Mouse (Mus musculus) midbrain, embryonic 15.5 days (tissue): ENCODE measurements around the gene Nab2. TPM values are rescaled to one million over a fixed set of nuclear protein-coding genes. Genes with fewer than 3 reads are reported as not detected.

Experiments used
- ATAC-seq: fragments of 200-750 bp; cut with Nextera tagmentation; replicated peaks from 2 replicates; pipeline ENCODE4 v1.8.0; 2017; ENCODE audit warnings: moderate TSS enrichment
- H3K27ac ChIP-seq: fragments of 300-500 bp; sonication (generic); 2 replicates; pipeline ENCODE4 v1.5.1; 2015; ENCODE audit warnings: mild to moderate bottlenecking, inconsistent platforms
- H3K27me3 ChIP-seq: fragments of 300-500 bp; sonication (generic); replicated peaks from 2 replicates; pipeline ENCODE4 v1.6.1; 2015; ENCODE audit warnings: inconsistent platforms
- H3K36me3 ChIP-seq: fragments of 300-500 bp; sonication (generic); replicated peaks from 2 replicates; pipeline ENCODE4 v1.6.1; 2015; ENCODE audit warnings: inconsistent platforms
- H3K4me1 ChIP-seq: fragments of 300-500 bp; sonication (generic); 2 replicates; pipeline ENCODE4 v1.6.1; 2015; ENCODE audit warnings: inconsistent platforms
- H3K4me2 ChIP-seq: fragments of 300-500 bp; sonication (generic); 2 replicates; pipeline ENCODE4 v1.6.1; 2015; ENCODE audit warnings: inconsistent platforms, mild to moderate bottlenecking, moderate library complexity
- H3K4me3 ChIP-seq: fragments of 300-500 bp; sonication (generic); 2 replicates; pipeline ENCODE4 v1.5.1; 2015; ENCODE audit warnings: mild to moderate bottlenecking, inconsistent platforms
- H3K9ac ChIP-seq: fragments of 300-500 bp; sonication (generic); 2 replicates; pipeline ENCODE4 v1.6.1; 2015; ENCODE audit warnings: mild to moderate bottlenecking, inconsistent platforms
- H3K9me3 ChIP-seq: fragments of 300-500 bp; sonication (generic); 2 replicates; pipeline ENCODE4 v1.6.1; 2016; ENCODE audit warnings: inconsistent platforms
- WGBS: fragments of 180-500 bp; shearing (Covaris S2); methylation state at CpG from one replicate; pipeline ENCODE4 v1.1.7; 2015; ENCODE audit warnings: mixed read lengths; 5-methylcytosine and 5-hydroxymethylcytosine counted together
- polyA plus RNA-seq: library from polyadenylated mRNA; unstranded; fragments of >200 nt; fragmentation: Nextera tagmentation; extraction: Ambion mirVana; gene quantifications from 2 replicates; pipeline ENCODE4 v1.2.1, GENCODE M21; 2015

The Nab2 gene
- 1.9 and 2.6 TPM in 2 replicates for polyA plus RNA-seq

- ATAC-seq: 0 out of 2 replicates have a peak, but pooled peaks have one; percentile 31
- Histone ChIP-seq H3K4me1 (peaks cover 34% of the 10 kb centered on the region), H3K9me3 (no peaks in the 10 kb centered on the region), H3K9ac (0 out of 2 replicates have a peak within 1 kb of the TSS, but pooled peaks have one; percentile 16), H3K27ac (peak within 1 kb of the TSS; percentile 55; the same call in 1 of the 2 replicates), H3K27me3 (peaks cover 38% of the 10 kb centered on the region), H3K4me2 (peak within 1 kb of the TSS; percentile 93), H3K4me3 (peak within 1 kb of the TSS; percentile 56), H3K36me3 (no peaks in the 10 kb centered on the region)
- 2% methylated on average over 40 of the region's 40 CpGs for WGBS
Observed at GRCm38 (mm10) chr10:127668093-127669050, at the start of gene Nab2. Gene Nab2, minus strand, starts transcription at chr10:127668568.

- H3K9me3 ChIP-seq: no peaks in the 10 kb centered on the region
- 86% methylated on average over 6 of the region's 6 CpGs for WGBS
- no peaks in the 10 kb centered on the region for H3K36me3 ChIP-seq
- no peak overlapping the region for H3K27ac ChIP-seq
- H3K4me3 ChIP-seq: no peak overlapping the region
- no peaks in the 10 kb centered on the region for H3K4me1 ChIP-seq
- no peak overlapping the region for H3K4me2 ChIP-seq
- ATAC-seq: no peak
- no peak overlapping the region for H3K9ac ChIP-seq
- H3K27me3 ChIP-seq: no peaks in the 10 kb centered on the region
Observed at GRCm38 (mm10) chr10:127712736-127713135, 44.4 kb upstream of the Nab2 start.

GRCm38 (mm10) chr10:127710331-127710730 lies 42.0 kb upstream of the Nab2 start:
- WGBS: 85% methylated on average over 13 of the region's 13 CpGs
- Histone ChIP-seq H3K4me3 (no peak overlapping the region), H3K9ac (no peak overlapping the region), H3K4me1 (no peaks in the 10 kb centered on the region), H3K27ac (no peak overlapping the region), H3K9me3 (no peaks in the 10 kb centered on the region), H3K4me2 (no peak overlapping the region), H3K36me3 (no peaks in the 10 kb centered on the region), H3K27me3 (no peaks in the 10 kb centered on the region)
- ATAC-seq: no peak

- Histone ChIP-seq H3K4me2 (no peak overlapping the region), H3K27ac (no peak overlapping the region), H3K9me3 (no peaks in the 10 kb centered on the region), H3K4me3 (no peak overlapping the region), H3K36me3 (no peaks in the 10 kb centered on the region), H3K9ac (no peak overlapping the region), H3K4me1 (no peaks in the 10 kb centered on the region), H3K27me3 (no peaks in the 10 kb centered on the region)
- 78% methylated on average over 3 of the region's 3 CpGs for WGBS
- ATAC-seq: no peak
Observed at GRCm38 (mm10) chr10:127708850-127709370, 40.5 kb upstream of the Nab2 start.

- no peak overlapping the region for H3K27ac ChIP-seq
- H3K27me3 ChIP-seq: no peaks in the 10 kb centered on the region
- H3K36me3 ChIP-seq: no peaks in the 10 kb centered on the region
- H3K4me3 ChIP-seq: no peak overlapping the region
- no peak overlapping the region for H3K4me2 ChIP-seq
- no peak overlapping the region for H3K9ac ChIP-seq
- no peak for ATAC-seq
- WGBS: 94% methylated on average over 7 of the region's 7 CpGs
- no peaks in the 10 kb centered on the region for H3K4me1 ChIP-seq
- H3K9me3 ChIP-seq: no peaks in the 10 kb centered on the region
Observed at GRCm38 (mm10) chr10:127707721-127708120, 39.4 kb upstream of the Nab2 start.

GRCm38 (mm10) chr10:127705783-127706182 lies 37.4 kb upstream of the Nab2 start:
- Histone ChIP-seq H3K9me3 (no peaks in the 10 kb centered on the region), H3K4me3 (no peak overlapping the region), H3K9ac (no peak overlapping the region), H3K4me2 (no peak overlapping the region), H3K27ac (no peak overlapping the region), H3K27me3 (no peaks in the 10 kb centered on the region), H3K4me1 (no peaks in the 10 kb centered on the region), H3K36me3 (no peaks in the 10 kb centered on the region)
- WGBS: 91% methylated on average over 4 of the region's 4 CpGs
- no peak for ATAC-seq

- Histone ChIP-seq H3K36me3 (no peaks in the 10 kb centered on the region), H3K4me2 (no peak within 1 kb of the TSS), H3K9ac (no peak within 1 kb of the TSS), H3K4me1 (no peaks in the 10 kb centered on the region), H3K4me3 (no peak within 1 kb of the TSS), H3K27ac (no peak within 1 kb of the TSS), H3K9me3 (no peaks in the 10 kb centered on the region), H3K27me3 (no peaks in the 10 kb centered on the region)
- WGBS: 44% methylated on average over 2 of the region's 2 CpGs
- no peak for ATAC-seq
Observed at GRCm38 (mm10) chr10:127704766-127705220, 36.4 kb upstream of the Nab2 start, which contains the start of gene Myo1a. Gene Myo1a, plus strand, starts transcription at chr10:127705170.

GRCm38 (mm10) chr10:127704293-127704692 lies 35.9 kb upstream of the Nab2 start:
- H3K4me3 ChIP-seq: no peak overlapping the region
- no peaks in the 10 kb centered on the region for H3K27me3 ChIP-seq
- WGBS: 61% methylated on average over 2 of the region's 2 CpGs
- H3K27ac ChIP-seq: no peak overlapping the region
- no peaks in the 10 kb centered on the region for H3K9me3 ChIP-seq
- H3K4me2 ChIP-seq: no peak overlapping the region
- H3K36me3 ChIP-seq: no peaks in the 10 kb centered on the region
- no peak overlapping the region for H3K9ac ChIP-seq
- H3K4me1 ChIP-seq: no peaks in the 10 kb centered on the region
- ATAC-seq: no peak

- no peaks in the 10 kb centered on the region for H3K27me3 ChIP-seq
- ATAC-seq: no peak
- no peaks in the 10 kb centered on the region for H3K9me3 ChIP-seq
- no peaks in the 10 kb centered on the region for H3K36me3 ChIP-seq
- no peak overlapping the region for H3K9ac ChIP-seq
- WGBS: 51% methylated on average over 4 of the region's 4 CpGs
- H3K27ac ChIP-seq: no peak overlapping the region
- H3K4me1 ChIP-seq: no peaks in the 10 kb centered on the region
- H3K4me2 ChIP-seq: no peak overlapping the region
- no peak overlapping the region for H3K4me3 ChIP-seq
Observed at GRCm38 (mm10) chr10:127703299-127703698, 34.9 kb upstream of the Nab2 start.

GRCm38 (mm10) chr10:127698966-127699365 lies 30.6 kb upstream of the Nab2 start:
- Histone ChIP-seq H3K27ac (no peak overlapping the region), H3K4me3 (no peak overlapping the region), H3K9ac (no peak overlapping the region), H3K27me3 (no peaks in the 10 kb centered on the region), H3K4me1 (no peaks in the 10 kb centered on the region), H3K4me2 (no peak overlapping the region), H3K9me3 (no peaks in the 10 kb centered on the region), H3K36me3 (0 out of 2 replicates have a peak, but pooled peaks cover 4% of the 10 kb centered on the region)
- 88% methylated on average over 7 of the region's 7 CpGs for WGBS
- ATAC-seq: no peak

- H3K9me3 ChIP-seq: no peaks in the 10 kb centered on the region
- H3K9ac ChIP-seq: no peak overlapping the region
- no peaks in the 10 kb centered on the region for H3K27me3 ChIP-seq
- H3K4me2 ChIP-seq: no peak overlapping the region
- 94% methylated on average over 7 of the region's 7 CpGs for whole genome bisulfite sequencing
- no peak overlapping the region for H3K4me3 ChIP-seq
- H3K36me3 ChIP-seq: 0 out of 2 replicates have a peak, but pooled peaks cover 4% of the 10 kb centered on the region
- no peak for ATAC-seq
- no peak overlapping the region for H3K27ac ChIP-seq
- H3K4me1 ChIP-seq: no peaks in the 10 kb centered on the region
Observed at GRCm38 (mm10) chr10:127695775-127696174, 27.4 kb upstream of the Nab2 start.

- no peaks in the 10 kb centered on the region for H3K27me3 ChIP-seq
- H3K9me3 ChIP-seq: no peaks in the 10 kb centered on the region
- H3K4me1 ChIP-seq: no peaks in the 10 kb centered on the region
- 58% methylated on average over 2 of the region's 2 CpGs for WGBS
- H3K27ac ChIP-seq: no peak overlapping the region
- H3K36me3 ChIP-seq: 0 out of 2 replicates have a peak, but pooled peaks cover 4% of the 10 kb centered on the region
- H3K9ac ChIP-seq: no peak overlapping the region
- H3K4me2 ChIP-seq: no peak overlapping the region
- no peak for ATAC-seq
- no peak overlapping the region for H3K4me3 ChIP-seq
Observed at GRCm38 (mm10) chr10:127694636-127695035, 26.3 kb upstream of the Nab2 start.
